Mouse (Mus musculus): ENCODE measurements around the gene Cyp2f2.
A peak's percentile ranks its signal among the peaks of the same experiment; 100 is the strongest.

Gene Cyp2f2

DNA sequence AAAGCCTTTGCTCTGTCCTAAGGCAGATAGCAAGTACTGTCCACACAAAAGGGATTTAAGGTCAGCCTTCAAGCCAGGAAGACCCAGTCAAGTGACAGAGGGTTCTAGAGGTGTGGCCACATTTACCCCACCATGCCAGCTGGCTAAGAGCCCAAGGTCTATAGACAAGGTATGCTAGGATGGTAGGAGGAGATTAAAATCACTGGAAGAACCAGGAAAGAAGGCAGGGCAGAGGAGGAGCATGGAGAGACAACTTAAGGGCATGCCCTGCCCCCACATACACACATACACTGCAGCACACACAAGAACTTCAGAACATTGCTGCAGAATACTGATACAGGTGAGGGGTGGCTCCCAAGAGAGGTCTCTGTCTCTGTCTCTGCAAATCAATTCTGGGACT lies at the start of gene Cyp2f2:
Gene Cyp2f2, plus strand, starts transcription at position 234 of the 400 bp plus-strand sequence.
- no peak for DNase-seq

DNA sequence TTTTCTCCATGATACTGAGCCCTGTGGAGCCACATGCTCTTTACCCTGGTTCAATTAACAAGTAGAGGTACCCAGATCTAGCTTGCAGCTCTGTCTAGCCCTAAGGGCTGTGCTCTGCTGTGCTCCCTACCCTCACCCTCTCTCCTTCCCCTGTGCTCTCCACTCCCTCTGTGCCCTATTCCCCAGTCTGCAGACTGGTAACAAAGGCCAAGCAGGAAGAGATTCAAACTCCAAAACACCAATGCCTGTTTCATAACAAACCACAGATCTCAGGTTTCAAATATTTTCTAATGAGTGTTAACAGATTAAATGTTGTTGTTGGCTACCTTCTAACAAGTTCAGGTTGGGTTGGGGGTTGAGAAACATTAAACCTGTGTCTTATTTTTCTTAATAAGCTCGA lies 41.1 kb upstream of the Cyp2f2 start:
- no peak for DNase-seq

DNA sequence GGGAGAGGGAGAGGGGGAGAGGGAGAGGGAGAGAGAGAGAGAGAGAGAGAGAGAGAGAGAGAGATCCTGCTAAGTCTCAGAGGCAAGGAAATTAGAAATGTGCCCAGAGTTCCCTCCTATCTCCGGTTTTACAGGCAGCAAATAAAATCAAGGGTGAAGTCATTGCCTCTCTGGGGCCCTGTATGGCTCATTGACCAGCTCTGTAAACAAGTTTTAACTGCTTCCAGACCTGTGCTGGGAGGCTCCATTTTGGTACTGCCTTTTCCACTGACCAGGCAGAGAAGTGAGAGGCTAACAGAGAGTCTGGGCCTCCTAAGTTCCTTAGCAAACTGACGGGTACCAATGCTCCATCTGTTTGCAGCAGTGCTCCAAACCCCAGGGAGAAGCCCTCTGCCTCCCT lies 38.1 kb upstream of the Cyp2f2 start:
- no peak for DNase-seq

DNA sequence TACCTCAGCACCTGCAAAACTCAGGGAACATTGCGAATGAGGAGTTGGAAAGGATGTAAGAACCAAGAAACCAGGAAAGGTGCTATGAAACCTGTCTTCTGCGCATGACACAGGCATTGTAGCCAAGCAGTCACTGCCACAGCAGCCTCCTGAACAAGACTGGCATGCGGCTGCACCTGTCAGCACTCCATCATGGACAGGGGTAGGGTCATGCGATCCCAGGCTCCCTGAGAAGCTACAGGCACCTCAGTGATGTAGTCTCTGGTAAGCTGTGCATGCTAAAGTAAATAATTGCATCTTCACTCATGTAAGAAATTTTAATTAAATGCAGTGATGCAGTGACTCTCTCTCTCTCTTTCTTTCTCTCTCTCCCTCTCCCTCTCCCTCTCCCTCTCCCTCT lies 28.7 kb upstream of the Cyp2f2 start:
- no peak for DNase-seq

DNA sequence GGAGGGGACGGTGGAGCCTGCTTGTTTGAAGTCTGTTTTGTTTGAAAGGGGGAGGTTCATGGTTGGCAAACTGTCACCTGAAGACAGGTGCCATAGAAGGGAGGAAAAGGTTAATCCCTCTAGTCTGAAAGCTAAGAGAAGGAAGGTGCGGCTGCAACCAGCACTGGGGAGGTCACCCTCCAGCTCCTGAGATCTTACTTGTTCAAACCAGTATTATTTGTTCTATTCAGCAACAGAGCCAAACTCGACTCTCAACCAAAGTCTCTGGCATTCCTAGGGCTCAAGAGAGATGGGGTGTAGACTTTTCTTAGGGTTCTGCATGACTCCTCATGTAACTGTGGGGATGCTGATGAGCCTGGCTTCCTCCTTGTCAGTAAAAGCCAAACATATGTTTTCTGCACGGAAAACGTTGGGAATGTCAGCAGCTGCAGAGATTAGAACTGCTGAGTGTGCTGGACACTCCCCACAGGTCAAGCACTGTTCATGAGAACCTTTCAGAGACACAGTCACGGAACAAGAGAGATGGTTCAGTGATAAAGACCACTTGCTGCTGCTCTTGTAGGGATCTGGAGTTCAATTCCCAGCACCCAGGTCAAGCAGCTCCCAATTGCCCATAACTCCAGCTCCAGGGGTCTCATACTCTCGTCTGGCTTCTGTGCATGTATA lies 27.5 kb upstream of the Cyp2f2 start:
- no peak for DNase-seq

DNA sequence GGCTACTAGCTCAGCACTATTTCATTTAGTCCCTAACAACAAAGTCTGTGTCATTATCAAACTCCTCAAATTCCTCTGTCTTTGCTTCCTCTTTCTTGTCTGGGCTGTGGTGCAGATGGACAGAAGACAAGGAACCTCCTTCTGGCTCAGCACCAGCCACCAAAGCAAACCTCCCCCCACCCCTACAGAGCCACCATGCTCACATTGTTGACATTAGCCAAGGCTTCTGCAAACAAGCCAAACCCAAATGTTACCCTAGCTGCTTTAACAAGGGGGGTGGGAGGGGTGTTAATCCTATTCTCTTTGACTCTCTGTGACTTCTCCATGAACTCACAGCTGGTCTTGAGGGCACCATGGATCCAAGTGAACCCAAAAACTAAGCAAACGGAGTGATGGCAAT lies 26.8 kb upstream of the Cyp2f2 start:
- DNase-seq, result no peak

DNA sequence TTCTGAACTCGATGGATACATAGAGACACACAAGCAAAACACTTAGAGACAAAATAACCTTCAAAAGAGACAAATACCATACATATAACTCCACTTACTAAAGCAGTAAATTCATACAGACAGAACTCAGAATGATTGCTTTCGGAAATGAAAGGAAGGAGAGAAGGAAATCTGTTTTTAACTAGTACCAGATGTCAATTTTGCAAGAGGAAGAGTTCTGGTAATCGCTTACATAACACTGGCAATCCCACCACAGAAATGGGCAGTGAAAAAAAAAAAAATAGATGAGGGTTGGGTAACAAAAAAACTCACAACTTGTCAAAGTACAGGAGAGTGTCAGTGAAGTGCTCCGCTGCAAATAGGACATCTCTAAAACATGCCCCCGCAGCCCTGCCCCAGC lies 14.8 kb upstream of the Cyp2f2 start:
- DNase-seq, result no peak

DNA sequence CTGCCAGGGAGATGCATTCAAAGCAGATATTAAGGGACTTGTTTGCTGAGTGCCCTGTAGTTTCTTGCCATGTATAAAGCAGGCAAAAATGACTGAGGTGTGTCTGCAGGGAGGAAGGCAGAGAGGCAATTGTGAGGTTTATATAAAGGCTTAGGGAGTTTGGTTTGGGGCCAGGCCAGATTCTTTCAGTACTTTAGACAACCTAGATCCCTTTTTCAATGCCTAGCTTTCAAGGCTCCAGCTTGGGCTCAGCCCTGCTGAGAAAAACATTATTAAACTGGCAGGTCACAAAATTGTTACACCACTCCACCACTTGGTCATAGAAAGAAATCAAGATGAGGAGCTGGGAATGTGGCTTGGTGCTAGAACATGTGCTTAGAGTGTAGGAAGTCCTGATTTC lies 9.4 kb upstream of the Cyp2f2 start:
- no peak for DNase-seq

DNA sequence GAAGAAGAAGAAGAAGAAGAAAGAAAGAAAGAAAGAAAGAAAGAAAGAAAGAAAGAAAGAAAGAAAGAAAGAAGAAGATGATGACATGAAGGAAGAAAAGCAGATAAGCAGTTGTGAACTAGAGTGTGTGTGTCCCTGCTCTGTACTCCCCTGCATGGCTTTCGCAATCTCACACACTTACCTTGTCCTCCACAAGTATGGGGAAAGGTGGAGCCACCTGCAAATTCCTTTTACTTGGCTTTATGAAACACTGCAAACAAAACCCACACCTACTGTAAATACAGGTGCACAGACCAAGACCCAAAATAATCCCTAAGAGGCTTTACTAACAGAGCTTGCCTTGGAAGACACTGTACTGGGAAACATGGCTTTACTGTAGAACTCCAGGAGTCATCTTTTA lies 8.7 kb upstream of the Cyp2f2 start:
- DNase-seq, result no peak

DNA sequence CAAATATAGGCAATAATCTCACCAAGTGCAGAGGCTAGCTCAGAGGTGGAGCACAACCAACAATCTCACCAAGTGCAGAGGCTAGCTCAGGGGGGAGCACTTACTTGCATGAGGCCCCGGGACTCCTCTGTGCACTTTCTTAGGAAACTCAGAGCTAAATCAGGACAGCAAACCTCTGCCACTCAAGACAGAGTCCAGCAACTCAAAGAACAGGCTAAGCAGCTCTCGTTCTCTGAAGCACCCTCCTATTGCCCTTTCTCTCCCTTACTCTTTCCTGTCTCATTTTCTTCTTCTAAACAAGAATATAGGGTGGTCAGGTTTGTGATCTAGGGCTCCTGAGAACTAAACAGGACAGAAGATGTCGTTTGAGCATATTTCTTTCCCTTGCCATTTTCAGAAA lies 7.7 kb upstream of the Cyp2f2 start:
- no peak for DNase-seq

DNA sequence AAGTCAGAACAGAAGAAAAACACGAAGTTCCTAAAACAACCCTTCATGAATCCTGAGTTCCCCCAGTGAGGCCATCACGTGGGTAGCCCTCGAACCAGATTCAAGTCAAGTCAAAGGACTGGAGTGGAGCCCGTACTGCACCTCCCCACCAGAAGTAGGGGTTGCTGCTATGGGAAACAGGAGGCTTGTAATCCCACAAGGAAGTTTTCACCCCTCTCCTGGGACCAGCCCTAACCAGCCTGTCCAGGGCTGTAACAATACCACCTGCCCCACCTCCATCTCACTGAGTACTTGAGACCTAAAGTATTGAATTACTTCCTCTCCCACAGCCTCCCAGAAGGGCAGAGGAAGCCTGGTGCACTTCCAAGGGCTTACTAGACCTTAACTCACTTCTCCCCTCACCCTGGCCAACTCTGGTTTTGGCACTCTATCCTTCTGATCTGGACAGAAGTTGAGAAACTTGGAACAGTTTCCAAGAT lies 1.6 kb upstream of the Cyp2f2 start:
- no peak for DNase-seq

DNA sequence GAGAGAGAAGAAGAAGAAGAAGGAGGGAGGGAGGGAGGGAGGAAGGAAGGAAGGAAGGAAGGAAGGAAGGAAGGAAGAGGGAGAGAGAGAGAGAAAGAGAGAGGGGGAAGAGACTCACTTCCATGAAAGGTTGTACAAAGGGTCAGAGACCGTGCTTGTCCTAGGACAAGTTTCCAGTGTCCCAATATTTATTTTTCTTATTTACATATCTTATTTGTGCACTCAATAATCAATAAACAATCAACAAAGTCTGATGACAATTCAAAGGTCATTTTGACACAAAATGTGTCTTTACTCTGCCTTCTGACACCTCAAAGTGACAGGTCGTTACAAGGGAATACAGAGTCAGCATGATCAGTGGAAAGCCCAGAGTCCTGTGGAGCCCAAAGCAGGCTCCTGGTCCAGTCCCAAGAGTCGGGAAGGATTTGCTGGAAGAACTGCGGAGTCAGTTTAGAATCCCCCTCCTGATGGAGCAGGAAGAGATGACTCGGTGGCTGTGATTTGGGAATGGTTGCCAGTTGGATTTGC lies 4.7 kb downstream of the Cyp2f2 start:
- no peak for DNase-seq

DNA sequence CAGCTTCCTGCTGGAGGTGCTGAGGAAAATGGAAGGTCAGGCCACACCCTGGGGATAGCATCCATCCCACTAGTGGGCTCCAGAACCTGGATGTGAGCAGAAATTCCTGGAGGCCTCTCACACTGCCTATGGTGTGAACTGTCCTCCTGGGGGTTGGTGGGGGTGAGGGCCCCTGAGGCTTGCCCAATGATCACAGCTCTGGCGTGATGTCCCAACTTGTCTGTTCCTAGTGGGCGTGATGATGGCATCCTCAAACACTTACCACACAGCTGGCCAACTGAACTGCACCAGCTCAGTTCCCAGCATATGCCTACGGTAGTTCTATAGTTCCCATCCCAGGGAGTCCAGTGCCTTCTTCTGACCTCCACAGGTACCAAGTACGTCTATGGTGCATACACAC lies 5.3 kb downstream of the Cyp2f2 start:
- DNase-seq, result no peak

DNA sequence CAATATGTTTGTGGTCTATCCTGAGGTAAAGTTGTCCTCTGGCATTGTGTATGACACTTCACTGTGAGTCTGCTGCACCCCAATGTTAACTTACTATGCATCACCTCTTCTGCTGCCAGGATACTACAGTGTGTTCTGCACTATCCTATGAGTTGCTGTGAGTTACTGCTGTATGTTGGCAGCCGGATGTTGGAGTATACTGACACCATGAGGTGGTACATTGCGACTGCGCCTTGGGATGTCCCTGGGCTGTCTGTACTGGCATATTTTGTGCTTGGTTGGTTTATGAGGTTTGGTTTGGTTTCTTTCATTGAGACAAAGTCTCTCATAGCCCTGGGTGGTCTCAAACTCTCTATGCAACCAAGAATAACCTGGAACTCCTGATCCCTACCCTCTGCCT lies 8.5 kb downstream of the Cyp2f2 start:
- peak; percentile 8 to 27 for DNase-seq

DNA sequence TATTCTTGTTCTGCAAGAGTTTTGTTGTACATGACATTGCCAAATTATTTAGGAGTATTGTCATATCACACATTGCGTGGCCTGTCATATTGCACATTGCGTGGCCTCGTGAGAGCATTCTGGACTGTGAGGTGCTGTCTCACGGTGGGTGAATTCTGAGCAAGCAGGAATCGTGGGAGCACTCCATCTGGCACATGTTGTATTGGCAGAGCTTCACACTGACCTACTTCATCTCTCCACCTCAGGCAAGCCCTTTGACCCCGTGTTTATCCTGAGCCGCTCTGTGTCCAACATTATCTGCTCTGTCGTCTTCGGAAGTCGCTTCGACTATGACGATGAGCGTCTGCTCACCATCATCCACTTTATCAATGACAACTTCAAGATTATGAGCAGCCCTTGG lies 9.2 kb downstream of the Cyp2f2 start:
- DNase-seq, result no peak

DNA sequence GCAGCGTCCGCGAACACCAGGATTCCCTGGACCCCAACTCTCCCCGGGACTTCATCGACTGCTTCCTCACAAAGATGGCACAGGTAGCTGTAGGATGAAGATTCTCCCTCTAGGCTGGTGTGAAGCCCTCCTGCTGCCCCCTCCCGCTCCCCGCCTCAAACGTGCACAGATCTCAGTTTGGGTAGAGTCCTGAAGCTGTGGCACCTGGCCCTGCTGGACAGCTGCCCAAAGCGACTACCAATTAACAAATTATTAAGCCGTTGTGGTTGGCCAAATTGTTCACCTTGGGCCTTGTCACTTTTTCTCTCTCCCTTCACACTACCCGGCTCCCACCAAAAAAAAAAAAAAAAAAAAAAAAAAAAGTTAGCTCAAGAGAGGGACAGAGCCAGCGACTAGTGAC lies 10.1 kb downstream of the Cyp2f2 start:
- no peak for DNase-seq

DNA sequence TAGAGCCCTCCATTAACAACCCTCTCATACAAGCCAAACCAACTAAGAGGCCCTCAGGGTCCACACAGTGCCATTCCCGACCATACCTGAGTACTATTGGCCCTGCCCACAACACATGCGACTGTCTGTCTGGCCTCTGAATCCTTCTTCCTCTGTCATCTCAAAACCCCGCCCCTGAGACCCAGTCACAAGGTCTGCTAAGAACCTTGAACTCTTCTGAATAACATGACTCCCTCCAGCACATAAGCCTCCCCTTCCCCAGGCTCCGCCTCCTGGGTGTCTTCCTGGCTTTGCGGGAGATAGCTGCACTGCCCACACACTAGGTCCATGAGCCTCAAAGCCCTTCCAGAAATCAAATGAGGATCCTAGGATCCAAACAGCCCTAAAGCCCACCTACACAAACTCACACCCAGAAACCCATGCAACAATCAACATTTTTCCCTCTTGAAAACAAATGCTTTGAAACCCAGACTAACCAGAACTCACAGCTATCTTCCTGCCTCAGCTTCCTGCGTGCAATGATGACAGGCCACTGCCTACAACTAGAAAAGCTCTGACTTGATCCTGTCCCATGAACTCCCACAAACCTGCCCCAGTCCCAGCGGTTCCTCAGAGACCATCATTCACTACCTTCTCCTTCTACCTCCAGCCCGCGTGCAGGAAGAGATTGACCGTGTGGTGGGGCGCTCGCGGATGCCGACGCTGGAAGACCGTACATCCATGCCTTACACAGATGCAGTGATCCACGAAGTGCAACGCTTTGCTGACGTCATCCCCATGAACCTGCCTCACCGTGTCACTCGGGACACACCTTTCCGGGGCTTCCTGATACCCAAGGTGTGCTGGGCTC lies 11.0 kb downstream of the Cyp2f2 start:
- no peak for DNase-seq

DNA sequence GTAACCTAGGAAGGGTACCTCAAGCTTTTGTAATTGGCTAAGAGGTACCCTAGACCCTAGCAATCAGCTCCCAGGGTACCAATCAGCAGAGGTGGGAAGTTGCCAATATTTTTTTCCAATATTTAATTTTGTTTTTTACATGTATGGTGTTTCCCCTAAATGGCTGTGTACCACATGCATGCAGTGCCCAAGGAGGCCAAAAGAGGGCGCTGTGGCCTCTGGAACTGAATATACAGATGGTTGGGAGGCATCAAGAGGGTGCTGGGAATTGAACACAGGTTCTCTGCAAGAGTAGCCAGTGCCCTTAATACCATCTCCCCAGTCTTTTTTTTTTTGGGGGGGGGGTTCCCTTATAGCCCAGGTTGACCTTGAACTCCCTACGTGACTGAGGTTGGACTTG lies 11.7 kb downstream of the Cyp2f2 start:
- peak in 1 of 2 experiments; percentile 7 for DNase-seq

DNA sequence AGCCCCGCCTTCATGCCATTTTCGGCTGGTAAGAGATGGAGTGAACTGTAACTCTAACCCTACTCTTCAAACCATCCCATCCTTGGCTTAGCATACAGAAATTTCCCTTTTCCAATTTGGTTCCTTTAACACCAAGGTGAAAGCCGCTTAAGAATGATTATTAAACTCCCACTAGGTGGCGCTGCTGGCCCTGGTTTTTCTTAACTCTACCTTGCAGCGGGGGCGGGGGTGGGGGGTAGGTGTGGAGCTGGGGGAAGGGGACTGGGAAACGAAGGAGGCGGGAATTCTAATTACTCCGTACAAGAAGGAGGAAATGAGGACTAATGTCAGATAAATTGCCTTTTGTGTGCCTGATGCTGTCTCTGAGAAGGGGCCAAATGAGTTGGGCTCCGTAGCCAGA lies 12.9 kb downstream of the Cyp2f2 start:
- peak; percentile 66 to 84 for DNase-seq

DNA sequence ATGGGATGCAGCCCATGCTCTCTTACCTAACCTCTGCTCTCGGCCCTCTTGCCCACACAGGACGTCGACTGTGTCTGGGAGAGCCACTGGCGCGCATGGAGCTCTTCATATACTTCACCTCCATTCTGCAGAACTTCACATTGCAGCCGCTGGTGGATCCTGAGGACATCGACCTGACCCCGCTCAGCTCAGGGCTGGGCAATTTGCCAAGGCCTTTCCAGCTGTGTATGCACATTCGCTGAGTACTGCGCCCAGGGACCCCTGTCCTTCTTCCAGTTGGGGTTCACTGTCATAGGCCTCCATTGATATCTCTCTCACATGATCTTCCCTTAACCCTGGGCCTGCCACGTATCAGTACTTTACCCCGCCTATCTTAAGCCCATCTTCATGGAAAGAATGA lies 13.4 kb downstream of the Cyp2f2 start:
- peak; percentile 10 to 14 for DNase-seq

DNA sequence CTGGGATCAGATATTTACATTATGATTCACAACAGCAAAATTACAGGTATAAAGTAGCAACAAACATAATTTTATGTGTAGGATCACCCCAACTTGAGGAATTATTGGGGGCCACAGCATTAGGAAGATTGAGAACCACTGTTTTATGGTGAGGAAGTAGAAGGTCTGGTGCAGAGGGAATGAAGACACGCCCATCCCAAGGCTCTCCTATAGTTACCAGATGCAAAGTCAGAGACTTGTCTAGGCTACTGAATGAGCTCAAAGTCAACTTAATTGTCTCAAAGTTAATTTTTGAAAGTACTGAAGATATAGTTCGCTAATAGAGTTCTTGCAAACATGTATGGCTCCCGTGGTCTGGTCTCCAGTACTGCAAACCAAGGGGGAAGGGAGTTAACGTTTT lies 14.0 kb downstream of the Cyp2f2 start:
- no peak for DNase-seq

DNA sequence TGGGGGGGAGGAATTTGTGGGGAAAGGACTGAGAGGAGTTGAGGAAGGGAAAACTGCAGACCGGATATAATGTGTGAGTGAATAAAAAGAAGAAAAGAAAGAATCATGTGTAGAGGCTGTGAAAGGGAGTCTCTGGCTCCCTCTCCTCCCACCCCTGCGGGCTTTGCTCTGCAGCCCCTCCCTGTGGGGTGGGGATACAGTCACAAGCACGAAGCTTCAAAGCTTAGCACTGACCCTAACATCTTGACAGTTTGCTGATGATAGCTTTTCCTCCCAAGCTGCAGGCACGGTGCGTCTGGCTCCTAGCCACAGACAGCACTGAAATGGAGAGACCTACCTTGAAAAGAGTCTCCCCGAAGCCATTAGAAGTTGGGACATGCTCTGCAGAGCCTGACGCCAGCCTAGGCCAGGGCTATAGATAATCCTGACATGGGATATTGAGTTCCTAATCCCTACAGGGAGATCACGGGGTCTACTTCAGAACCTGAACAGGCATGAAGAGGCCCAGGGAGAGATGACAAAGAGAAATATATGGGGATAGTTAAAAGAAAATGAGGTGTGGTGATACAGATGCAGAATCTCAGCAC lies 16.8 kb downstream of the Cyp2f2 start:
- no peak for DNase-seq

DNA sequence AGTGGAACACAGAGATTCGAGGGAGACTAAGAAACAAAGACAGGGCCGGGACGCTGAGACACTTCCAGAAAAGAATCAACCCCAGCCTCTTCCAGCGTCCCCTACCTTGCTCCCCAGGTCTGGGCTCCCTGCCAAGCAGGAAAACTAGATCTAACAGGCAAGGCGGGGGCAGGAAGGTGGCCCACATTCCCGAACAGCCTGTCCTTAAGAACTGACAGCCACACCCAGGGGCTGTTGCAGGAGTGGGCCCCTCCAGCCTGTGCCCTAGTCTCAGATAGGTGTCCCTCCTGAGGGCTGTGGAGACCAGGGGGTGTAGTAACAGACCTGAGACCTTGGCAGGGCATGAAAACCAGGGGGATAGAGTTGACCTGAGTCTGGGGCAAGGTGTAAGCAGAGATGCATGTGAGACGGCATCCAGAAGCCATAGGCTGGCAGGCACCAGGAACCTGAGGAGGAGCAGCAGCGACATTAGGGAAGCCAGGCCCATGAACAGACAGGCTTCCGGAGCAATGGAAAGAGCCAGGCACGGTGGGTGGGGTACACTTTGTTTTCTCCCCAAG lies 33.6 kb downstream of the Cyp2f2 start, which contains the start of gene Cyp2t4:
Gene Cyp2t4, plus strand, starts transcription at position 510 of the 560 bp plus-strand sequence.
- DNase-seq, result peak in 1 of 2 experiments; percentile 58
